Mouse (Mus musculus) kidney, adult 2 months (tissue): Measurements from ENCODE around the gene Stxbp6.

Source experiments
- CTCF ChIP-seq: fragments of 200-500 bp; conservative IDR thresholded peaks from 2 replicates; pipeline ENCODE4 v1.5.1; 2011; ENCODE audit warnings: low read depth, mild to moderate bottlenecking, control low read depth, low read length, moderate library complexity, mixed read lengths; ENCODE audit not compliant: insufficient read depth, insufficient read length
- POLR2A ChIP-seq: fragments of 200-500 bp; IDR thresholded peaks from one replicate; pipeline ENCODE4 v1.6.1; 2011; ENCODE audit warnings: low read depth, low read length, control low read depth

- TF ChIP-seq CTCF (no peak), POLR2A (no peak)
Measured at GRCm38 (mm10) chr12:44899173-44899870, 175.2 kb downstream of the Stxbp6 start.
